Mouse (Mus musculus) ES-Bruce4 (cell line): ENCODE data around the gene Entpd1.

Source experiments
- CTCF ChIP-seq: IDR thresholded peaks from one replicate; pipeline ENCODE4 v1.8.1; 2011; ENCODE audit warnings: low read depth, low read length
- POLR2A ChIP-seq: IDR thresholded peaks from one replicate; pipeline ENCODE4 v1.8.1; 2011; ENCODE audit warnings: low read length; ENCODE audit not compliant: insufficient read depth

DNA sequence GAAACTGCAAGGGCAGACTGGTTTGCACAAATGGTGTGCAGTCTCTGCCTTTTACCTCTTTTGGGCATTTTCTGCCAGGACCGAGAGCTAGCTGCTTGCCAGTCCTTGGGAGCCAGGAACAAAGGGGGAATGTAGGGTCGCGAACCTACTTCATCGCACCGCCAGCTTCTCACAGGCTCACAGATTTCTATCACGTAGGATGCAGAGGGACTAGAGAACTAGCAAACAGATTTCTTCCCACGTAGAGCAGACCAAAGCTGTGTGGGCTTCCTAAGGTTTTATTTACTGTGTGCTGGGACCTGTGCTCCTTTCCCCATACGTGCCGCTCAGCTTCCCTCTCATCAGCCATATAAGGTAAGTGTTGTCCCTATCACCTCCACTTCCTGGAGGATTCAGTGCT, 48.3 kb downstream of the Entpd1 start:
- TF ChIP-seq CTCF: no peak
- no peak for TF ChIP-seq POLR2A
